Mouse (Mus musculus): ENCODE results near the gene Parp16.
"Not testable (repeated sequence)": the region's sequence is repeated elsewhere in the genome, so short reads cannot be mapped to it uniquely, and the experiment has no call there.

Parp16 gene

DNA sequence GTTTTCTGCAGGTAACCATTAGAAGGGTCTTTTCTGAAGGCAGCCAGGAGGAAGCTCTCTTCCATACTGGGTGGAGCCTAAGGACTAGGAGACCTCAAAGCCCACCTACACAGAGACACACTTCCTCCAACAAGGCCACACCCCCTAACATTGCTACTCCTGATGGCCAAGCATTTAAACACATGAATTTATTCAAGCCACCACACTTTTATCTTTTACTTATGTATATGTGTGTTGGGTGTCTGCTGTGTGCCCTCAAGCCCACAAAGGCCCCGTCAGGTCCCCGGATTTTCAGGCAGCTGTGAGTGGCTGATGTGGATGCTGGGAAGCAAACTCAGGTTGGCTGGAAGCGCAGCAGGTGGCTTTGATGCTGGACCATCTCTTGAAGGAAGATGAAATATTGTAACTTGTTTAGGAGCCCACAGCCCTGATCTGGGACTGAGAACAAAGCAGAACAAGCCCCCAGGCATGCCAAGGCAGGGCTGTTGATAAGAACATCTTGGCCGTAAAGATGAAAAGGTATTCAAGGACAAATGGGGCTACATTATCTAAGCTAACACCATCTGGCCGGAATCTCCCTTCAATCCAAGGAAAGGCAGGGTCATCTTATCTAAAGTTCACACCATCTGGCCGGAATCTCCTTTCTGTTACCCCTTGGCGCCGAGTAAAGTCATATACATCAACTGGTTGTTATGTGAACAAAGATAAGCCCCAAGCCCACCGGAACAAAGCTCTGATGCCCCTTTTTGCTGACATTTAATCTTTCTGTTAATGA, 12.1 kb downstream of the Parp16 start:
- in situ Hi-C loops (cut with MboI; ENCODE audit: low sequenced_read_pairs), result not testable (repeated sequence)

- in situ Hi-C loops (cut with MboI; ENCODE audit: low sequenced_read_pairs), result no loop called here
Observed at GRCm38 (mm10) chr9:65208293-65209179, 13.4 kb downstream of the Parp16 start.

DNA sequence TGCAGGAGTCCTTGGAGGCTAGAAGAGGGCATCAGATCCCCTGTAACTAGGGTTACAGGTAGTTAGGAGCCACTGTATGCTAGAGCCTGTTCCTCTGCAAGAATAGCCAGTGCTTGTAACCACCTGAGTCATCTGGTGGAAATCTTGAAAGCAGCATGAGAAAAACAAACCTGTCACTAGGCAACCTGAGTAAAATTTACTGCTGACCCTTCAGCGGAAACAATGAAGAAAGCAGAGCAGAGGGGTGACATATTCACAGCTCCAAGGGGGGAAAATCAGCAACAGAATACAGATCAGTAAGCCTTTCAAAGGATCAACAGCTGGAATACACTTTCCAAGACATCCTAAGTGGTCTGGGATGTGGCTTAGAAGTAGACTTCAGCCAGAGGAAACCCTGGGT, 16.4 kb downstream of the Parp16 start:
- in situ Hi-C loops (cut with MboI; ENCODE audit: low sequenced_read_pairs), result no loop called here

- in situ Hi-C loops (cut with MboI; ENCODE audit: low sequenced_read_pairs), result no loop called here
Observed at GRCm38 (mm10) chr9:65214425-65214777, 19.2 kb downstream of the Parp16 start.

GRCm38 (mm10) chr9:65214778-65215493, 19.8 kb downstream of the Parp16 start:
- in situ Hi-C loops (cut with MboI; ENCODE audit: low sequenced_read_pairs), result no loop called here

- in situ Hi-C loops (cut with MboI; ENCODE audit: low sequenced_read_pairs), result no loop called here
Observed at GRCm38 (mm10) chr9:65215494-65216126, 20.5 kb downstream of the Parp16 start.

DNA sequence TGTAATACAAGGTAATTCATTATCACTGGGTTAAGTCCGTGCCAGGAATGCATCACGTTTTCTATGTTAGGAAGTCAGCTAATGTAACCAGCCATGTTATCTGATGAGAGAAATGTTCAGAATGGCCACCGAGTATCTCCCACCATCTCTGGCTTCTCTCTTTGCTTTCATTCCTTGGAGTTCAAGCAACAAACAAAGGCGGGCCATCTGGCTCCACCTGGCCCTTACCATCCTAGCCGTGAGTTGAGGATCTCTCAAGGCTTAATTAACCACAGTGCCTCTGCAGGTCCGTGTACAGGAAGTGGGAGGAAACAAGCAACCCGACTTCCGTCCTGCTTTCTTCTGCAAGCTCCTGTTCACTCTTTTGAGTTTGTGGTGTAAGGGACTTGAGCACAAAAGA, 21.8 kb downstream of the Parp16 start:
- in situ Hi-C loops (cut with MboI; ENCODE audit: low sequenced_read_pairs), result no loop called here

- in situ Hi-C loops (cut with MboI; ENCODE audit: low sequenced_read_pairs), result no loop called here
Observed at GRCm38 (mm10) chr9:65217661-65218060, 22.5 kb downstream of the Parp16 start.

GRCm38 (mm10) chr9:65218916-65219315, 23.8 kb downstream of the Parp16 start:
- in situ Hi-C loops (cut with MboI; ENCODE audit: low sequenced_read_pairs), result no loop called here

DNA sequence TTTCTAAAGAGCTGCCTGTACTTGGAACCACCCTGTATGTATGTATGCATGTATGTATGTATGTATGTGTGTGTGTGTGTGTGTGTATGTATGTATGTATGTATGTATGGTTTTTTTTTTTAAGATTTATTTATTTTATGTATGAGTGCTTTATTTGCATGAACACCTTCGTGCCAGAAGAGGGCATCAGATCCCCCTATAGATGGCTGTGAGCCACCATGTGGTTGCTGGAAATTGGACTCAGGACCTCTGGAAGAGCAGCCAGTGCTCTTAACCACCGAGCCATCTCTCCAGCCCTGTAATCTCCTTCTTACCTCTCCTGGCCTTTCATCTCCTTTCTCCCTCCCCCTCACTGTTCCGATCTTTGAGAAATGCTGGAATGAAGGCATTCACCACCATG, 25.2 kb downstream of the Parp16 start:
- in situ Hi-C loops (cut with MboI; ENCODE audit: low sequenced_read_pairs), result not testable (repeated sequence)

DNA sequence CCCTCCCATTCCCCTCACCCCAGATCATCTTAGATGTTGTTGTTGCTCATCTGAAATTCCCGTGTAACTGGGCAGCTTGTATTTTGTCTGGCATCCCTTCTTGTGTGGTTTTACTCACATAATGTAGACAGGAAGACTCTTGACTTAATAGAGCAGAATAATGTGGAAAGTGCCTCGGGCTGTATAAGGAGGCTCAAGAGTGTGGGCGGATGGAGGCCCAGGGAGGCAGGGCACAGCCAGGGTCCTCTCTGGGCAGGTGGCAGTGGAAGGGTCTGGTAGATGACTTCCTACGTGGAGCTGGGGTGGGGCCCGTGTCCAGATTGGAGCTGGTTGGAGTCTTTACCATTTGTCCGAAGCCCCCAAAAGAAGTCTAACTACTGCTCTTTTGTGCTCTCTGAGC, 28.8 kb downstream of the Parp16 start:
- in situ Hi-C loops (cut with MboI; ENCODE audit: low sequenced_read_pairs), result no loop called here

DNA sequence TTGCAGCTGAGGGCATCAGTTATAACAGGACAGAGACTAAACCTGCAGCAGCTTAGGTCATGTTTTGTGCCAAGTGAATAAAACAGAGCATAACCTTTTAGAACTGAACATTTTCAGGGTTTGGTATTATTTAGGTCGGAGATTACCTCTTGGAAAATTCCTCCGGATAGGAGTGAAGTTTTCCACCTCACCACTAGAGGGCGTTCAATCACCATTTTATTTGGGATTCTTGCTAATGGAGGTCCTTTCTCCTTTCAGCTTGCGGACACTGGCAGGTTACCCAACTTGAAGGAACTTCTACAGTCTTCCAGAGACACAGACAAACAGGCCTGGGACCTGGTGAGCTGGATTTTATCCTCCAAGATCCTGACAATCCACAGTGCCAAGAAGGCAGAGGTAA, 30.6 kb downstream of the Parp16 start:
- in situ Hi-C loops (cut with MboI; ENCODE audit: low sequenced_read_pairs), result no loop called here

- in situ Hi-C loops (cut with MboI; ENCODE audit: low sequenced_read_pairs), result no loop called here
Observed at GRCm38 (mm10) chr9:65230250-65230649, 35.1 kb downstream of the Parp16 start.

- in situ Hi-C loops (cut with MboI; ENCODE audit: low sequenced_read_pairs), result no loop called here
Observed at GRCm38 (mm10) chr9:65231284-65231683, 36.1 kb downstream of the Parp16 start.

DNA sequence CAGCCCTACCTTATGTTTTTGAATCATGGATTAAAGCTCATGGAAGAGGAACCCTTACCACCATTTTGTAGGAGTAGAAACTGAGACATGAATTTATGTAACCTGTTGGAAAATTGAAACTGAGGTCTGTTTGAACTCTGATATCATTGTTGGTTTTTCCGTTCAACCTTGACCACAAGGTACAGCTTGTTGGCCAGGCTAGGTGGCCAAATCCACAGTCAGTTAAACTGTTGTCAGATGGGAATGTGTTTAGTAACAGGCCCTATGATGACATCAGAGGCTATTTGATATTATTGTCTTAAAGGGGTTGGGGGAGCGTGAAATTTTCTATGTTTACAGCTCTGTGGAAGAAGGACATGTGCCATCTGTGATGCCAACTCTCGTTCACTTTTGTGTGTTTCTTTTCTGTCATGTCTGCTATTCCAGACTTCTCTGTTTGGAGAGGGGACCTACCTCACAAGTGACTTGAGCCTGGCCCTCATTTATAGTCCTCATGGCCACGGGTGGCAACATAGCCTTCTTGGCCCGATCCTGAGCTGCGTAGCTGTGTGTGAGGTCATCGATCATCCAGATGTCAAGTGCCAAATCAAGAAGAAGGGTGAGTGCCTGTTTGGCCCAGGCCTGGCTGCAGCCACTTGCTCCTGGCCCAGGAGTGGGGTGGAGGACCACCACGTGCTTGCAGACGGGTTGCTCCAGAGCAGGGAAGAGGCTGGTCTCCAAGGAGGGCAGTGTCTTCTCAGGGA, 38.3 kb downstream of the Parp16 start:
- in situ Hi-C loops (cut with MboI; ENCODE audit: low sequenced_read_pairs), result no loop called here

DNA sequence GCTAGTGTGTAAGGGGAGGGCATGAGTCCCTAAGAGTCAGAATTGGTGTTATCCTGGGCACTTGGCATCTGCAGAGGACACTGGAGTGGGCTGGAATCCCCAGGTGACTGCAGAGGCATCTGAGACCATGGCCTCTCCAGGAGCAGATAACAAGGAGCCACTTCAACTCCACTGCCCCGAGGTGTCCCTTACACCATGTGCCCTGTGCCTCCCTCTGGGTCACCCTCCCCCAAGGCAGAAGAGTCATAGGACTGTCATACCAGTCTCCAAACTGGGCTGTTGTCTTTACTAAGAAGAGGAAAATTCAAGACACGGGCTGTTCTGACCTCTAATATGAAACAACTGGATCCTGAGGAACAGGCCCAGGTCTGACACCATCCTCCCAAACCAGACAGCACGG, 39.6 kb downstream of the Parp16 start:
- in situ Hi-C loops (cut with MboI; ENCODE audit: low sequenced_read_pairs), result loop anchor here (5.0 kb wide), 1 partner anchor 43 kb away; no protein-coding TSS in a partner anchor

DNA sequence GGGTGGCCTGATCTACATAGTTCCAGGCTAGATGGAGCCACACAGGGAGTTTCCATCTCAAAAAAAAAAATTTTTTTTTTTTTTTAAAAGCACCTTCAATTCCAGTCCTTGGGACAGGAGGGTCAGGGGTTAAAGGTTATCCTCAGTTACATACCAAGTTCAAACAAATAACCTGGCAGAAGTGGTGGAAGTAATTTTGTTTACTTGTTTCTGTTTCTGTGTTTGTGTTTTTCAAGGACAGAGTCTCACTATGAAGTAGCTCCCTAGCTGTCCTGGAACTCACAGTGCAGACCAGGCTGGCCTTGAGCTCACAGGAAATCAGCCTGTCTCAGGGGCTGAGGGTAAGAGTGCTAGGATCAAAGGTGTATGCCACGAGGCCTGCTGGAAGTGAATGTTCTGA, 40.4 kb downstream of the Parp16 start:
- in situ Hi-C loops (cut with MboI; ENCODE audit: low sequenced_read_pairs), result loop anchor here (5.0 kb wide), 1 partner anchor 42 kb away; no protein-coding TSS in a partner anchor

- in situ Hi-C loops (cut with MboI; ENCODE audit: low sequenced_read_pairs), result loop anchor here (5.0 kb wide), 1 partner anchor 40 kb away; no protein-coding TSS in a partner anchor
Observed at GRCm38 (mm10) chr9:65237616-65238015, 42.5 kb downstream of the Parp16 start.

GRCm38 (mm10) chr9:65238191-65238760, 43.1 kb downstream of the Parp16 start:
- in situ Hi-C loops (cut with MboI; ENCODE audit: low sequenced_read_pairs), result loop anchor here (5.0 kb wide), 1 partner anchor 39 kb away; no protein-coding TSS in a partner anchor

DNA sequence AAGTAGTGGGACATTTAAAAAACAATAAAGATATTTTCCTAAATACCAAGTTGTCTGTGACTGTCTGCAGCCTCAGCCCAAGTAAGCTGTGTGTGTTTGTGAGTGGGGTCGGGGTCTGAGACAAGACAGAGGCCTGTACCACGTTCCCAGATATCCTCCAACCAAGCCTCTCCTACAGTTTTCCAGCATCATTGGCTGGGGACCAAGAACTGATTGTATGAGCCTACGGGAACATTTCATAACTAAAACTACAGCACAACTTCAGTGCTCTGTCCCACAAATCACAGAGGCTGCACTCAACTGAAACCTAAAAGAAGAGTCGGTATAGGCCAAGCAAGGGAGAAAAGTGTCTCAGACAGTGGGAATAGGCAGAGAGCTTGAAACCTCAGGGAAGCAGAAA, 44.0 kb downstream of the Parp16 start:
- in situ Hi-C loops (cut with MboI; ENCODE audit: low sequenced_read_pairs), result loop anchor here (5.0 kb wide), 1 partner anchor 38 kb away; no protein-coding TSS in a partner anchor

Measured in CH12F3 (cell line).